Mouse (Mus musculus) cerebellum, postnatal 25 days (tissue): ENCODE measurements around the gene Gm42791.
A peak's percentile ranks its signal among the peaks of the same experiment; 100 is the strongest.

ENCODE experiments used
- DNase-seq, 2 experiments: peaks; one replicate each; pipeline ENCODE4 v3.0.0; 2021; ENCODE audit warnings: mixed read lengths in 2 of 2

The Gm42791 gene

DNA sequence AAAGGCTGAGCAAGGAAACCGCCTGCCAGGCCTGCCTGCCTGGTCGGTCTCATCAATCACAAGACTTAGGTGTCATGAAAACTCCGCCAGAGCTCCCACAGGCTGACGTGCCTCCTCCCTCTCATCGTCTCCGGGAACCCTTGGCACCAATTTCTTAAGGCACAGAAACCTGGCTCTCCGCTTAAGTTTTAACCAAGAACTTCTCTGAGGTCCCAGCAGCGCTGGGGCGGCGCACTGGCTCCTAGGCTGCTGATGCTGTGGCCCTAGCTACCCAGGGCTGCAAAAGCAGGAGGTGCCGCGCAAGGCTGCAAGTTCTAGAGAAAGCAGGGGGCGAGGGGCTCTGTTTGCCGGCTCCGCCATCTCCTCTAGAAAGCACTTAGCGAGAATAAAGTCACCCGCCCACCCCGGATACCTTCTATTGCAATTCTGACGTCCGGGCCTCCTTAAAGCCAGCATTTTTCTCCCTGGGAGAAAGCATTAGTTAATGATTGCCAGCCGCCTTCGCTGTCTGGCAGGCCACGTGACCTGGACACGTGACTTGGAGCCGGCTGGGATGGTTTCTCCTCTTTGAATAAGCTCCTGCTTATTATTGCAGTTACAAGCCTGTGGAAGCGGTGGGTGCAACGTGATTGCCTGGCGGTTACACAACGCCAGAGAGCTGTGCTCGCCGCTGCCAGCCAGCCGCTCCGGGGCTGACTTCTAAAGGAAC, at the start of gene Gm42791:
Gene Gm42791 (minus strand): TSS at position 442 of the 709 bp plus-strand sequence.
- DNase-seq, result peak; percentile 91 to 94

DNA sequence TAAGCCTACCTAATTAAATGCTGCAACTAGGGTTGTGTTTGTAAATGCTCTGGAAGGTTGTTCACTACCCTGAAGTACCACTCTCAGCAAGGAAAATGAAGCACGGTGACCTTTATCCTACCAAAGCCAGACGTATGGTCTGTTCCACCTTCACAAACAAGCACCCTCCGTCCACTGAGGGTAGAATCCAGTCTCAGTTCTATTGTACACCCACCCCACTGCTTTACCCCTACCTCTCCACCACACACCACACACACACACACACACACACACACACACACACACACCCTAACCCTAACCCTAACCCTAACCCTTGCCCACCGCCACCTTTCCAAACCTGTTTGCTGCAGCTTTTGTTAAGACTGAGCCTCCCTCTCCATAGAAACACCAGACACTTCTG, 49.1 kb upstream of the Gm42791 start:
- DNase-seq, result no peak

DNA sequence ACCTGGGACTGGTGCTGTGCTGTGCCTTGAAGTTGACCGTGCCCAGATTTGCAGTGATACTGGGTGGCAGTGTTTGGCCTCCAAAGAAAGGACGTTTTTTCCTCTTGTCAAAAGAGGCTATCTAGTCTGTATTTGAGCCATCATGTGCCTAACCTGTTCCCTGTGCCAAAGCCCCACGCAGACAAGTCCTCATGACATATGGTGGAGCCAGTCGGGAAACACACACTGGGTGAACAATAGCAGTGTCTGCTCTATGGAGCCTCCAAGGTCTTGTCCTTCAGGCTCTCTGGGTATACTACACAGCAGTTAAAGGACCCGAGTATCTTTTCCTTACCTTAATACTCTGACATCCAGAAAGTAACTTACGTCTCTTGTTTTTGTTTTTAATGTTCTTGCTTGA, 48.3 kb upstream of the Gm42791 start:
- DNase-seq, result peak; percentile 40 to 66

DNA sequence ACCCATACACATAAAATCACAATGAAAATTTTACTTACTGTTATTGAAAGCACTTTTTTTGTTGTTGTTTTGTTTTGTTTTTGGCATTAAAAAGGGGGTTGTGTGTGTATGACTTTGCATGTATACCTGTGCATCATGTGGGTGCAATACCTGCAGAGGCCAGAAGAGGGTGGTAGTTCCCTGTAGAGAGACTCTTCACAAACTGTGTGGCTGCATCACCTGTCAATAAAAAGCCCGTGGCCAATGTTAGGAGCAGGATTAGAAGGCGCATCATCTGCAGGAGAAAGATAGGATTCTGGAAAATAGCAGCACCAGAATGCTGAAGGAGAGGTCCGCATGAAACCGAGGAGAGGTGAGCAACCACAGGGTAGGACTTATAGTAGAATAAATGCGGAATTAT, 44.9 kb upstream of the Gm42791 start:
- peak in 1 of 2 experiments; percentile 41 for DNase-seq

DNA sequence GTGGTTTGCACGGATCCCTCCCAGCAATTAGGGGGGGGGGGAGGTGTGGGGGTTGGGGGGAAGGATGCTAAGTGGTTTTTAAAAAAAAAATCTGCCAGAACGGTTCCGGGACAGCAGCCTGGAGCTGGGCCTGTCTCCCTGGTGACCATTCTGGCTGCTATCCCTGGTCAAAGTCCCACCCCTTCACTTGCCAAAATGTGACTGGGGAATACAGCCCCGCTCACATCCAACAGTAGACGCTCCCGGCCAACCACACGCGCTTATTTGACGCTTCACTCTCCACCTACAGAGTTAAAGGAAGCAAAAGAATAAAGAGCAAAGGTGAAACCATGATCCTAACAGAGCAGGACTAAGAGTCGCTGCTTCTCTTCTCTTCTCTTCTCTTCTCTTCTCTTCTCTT, 42.8 kb upstream of the Gm42791 start:
- peak in 1 of 2 experiments; percentile 30 for DNase-seq

DNA sequence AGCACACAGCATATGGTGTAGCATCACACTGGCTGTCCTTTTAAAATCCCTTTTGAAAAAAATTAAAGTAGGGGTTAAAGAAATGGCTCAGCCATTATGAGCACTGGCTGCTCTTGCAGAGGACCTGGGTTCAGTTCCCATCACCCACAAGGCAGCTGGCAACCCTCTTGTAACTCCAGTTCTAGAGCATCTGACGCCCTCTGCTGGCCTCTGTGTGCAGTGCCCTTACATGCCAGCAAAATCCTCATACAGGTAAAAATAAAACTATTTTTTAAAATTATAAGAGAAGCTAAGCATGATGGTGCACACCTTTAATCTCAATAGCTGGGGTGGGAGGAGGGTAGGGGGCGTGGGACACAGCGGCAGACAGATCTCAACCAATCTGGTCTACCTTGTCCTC, 42.0 kb upstream of the Gm42791 start:
- DNase-seq, result no peak

DNA sequence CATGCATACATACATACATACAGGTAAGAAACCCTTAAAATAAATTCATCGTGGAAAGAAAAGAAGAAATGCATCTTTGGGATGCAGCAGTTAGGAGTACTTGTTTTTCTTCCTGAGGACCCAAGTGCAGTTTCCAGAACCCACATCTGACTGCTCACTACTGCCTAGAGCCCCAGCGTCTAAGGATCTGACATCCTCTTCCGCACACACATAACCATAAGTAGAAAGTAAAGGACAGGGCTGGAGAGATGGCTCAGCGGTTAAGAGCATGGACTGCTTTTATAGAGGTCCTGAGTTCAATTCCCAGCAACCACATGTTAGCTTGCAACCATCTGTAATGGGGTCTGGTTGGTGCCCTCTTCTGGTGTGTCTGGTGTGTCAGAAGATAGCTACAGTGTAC, 37.5 kb upstream of the Gm42791 start:
- DNase-seq, result no peak

DNA sequence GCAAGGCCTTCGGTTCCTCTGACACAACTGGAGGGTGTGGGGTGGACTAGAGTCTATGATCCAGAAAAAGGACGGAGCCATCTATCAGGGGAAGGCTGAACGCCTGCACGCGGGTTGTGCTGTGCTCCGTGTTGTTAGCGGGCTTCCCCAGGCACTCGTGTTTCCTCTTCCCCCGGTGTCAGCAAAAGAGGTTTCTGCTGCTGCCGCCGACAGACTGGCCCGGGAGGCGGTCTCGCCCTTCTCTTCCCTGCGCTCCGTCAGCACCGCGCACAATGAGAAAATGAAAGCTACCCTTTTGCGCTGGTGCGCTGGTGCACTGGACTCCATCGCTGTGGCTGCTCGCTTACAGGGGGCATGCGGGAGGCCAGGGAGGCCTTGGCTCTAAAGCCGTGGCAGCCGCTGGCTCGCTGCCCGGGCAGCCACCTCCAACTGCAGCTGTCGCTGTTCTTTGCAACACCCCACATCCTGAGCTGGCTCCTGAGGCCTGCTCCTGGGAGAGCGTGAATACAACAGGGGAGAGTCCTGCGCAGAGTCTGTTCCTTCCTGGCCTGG, 36.3 kb upstream of the Gm42791 start:
- DNase-seq, result peak; percentile 66 to 67

DNA sequence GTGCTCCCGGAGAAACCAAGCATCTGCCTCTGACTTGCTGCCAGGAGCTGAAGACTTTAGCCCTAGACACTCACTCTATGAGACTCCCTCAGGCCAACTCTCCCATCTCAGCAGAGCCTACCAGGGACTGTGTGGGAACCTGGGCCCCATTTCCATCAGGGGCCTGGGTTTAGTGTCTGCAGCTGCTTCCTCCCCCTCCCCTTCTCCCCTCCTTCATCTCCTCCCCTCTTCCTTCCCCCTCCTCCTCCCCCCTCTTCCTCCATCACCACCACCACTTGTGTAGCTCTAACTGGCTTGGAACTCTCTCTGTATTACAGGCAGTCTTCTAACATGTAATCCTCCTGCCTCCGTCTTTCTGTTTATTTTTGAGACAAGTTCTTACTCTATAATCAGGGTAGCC, 35.2 kb upstream of the Gm42791 start:
- DNase-seq, result no peak

DNA sequence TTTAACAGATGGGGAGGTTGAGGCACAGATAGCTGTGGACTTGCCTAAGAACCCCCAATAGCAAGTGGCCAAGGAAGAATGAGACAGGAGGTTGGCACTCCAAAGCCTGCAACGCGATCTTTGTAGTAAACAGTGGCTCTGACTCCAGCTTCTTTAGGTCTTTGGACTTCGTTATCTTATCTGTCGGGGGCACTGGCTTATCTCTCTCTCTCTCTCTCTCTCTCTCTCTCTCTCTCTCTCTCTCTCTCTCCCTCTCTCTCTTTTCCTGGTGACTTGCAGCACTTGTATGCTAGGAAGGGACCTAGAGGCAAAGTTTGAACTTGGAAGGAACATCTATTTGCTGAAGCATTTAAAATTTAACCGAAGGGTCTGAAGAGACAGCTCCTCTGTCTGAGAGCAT, 33.4 kb upstream of the Gm42791 start:
- DNase-seq, result no peak

DNA sequence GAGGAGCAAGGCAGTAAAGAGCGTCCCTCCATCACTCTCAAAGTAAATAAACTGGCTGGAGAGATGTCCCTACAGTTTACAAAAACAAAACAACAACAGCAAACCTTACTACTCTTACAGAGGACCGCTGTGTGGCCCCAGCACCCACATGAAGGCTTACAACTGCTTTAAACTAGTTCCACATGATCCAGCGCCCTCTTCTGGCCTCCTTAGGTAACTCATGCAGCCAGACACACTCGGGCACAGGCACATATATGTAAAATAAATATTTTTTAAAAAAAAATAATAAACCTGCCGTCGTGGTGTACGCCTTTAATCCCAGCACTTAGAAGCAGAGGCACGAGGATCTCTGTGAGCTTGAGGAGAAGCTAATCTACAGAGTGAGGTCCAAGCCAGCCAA, 32.4 kb upstream of the Gm42791 start:
- no peak for DNase-seq

DNA sequence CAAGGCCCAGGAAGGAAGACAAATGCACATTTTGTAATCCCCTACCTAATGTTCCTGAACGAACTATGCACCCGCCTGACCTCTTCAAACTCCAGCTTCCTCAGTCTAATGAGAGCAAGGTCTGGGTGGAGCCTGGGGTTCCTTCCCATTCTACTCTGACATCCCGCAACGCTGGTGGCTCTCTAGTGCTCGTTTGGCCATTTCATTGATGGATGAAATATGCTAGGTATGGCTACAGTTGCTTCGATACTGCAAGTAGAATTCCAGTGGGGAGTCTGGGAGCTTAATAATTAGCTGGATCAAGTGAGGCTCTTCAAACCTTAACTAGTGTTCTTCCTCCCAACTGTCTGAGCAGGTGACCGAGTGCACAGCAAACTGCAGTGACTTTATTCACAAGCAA, 26.2 kb upstream of the Gm42791 start:
- no peak for DNase-seq

DNA sequence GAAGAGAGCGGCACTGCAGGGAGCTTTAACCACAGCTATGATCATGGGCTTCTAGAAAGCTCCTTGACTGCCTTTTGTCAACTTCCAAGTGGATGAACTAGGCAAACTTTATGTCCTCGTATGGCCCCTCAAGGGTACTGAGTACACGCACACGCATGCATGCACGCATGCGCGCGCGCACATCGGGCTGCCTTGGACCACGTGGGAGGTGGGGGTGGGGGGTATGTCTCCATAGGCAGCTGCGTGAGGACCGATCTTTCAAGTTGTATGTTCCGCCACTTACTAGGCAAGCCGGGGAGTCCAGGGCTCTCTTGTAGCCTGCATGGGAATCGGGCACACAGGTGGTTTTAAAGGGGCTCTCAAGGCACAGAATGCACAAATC, 25.7 kb upstream of the Gm42791 start:
- no peak for DNase-seq

DNA sequence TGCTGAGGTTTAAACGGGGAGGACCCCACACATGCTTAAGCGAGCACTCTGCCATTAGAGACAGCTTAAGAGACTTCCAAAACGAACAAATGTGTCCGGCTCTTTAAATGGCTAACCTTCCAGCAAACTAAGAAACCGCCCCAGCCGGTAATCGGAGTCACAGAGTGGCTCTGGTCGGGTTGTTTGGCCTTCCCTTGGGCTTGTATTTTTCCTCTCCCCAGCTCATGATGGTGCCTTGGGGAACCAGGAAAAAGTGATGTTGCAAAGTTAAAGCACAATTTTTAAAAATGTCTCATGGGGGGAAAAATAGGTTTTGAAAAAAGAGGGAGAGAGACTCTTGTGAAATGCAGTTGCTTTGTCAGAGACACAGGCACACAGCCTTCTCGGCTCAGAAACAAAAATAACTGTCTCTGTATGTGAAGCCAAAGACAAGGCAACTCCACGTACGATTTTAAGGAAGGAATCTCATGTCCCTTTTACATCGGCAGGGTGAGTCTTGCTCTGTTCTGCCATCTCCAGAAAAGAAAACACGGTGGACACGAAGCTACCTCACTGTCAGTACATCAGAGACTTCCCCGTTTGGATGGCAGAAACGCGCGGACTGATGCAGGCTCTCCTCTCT, 25.2 kb upstream of the Gm42791 start:
- no peak for DNase-seq

DNA sequence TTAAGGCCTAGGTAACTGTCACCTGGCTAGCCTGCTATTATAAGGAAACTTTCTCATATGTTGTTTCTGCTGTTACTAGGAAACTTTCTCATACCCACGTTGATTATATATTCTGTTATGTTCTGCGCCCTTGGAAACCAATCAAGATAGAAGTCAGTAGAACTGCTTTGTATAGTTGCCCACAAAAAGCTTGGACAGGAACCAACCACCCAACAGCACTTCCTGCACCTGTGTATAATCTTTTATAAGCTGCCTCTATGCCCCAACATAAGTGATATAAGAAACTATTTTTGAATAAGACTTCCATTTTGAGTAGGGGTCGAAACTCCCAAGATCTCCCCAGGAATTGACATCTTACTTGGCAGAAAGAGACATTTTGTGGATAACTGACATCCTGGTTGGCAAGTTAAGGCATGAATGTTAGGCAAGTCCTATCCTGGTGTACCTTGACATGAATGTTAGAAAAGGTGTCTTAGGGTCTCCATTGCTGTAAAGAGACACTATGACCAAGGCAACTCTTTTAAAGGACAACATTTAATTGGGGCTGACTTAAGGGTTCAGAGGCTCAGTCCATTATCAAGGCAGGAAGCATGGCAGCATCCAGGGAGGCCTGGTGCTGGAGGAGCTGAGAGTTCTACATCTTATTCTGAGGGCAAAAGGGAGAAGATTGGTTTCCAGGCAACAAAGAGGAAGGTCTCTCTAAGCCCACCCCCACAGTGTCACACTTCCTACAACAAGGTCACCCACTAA, 22.9 kb upstream of the Gm42791 start:
- DNase-seq, result no peak

DNA sequence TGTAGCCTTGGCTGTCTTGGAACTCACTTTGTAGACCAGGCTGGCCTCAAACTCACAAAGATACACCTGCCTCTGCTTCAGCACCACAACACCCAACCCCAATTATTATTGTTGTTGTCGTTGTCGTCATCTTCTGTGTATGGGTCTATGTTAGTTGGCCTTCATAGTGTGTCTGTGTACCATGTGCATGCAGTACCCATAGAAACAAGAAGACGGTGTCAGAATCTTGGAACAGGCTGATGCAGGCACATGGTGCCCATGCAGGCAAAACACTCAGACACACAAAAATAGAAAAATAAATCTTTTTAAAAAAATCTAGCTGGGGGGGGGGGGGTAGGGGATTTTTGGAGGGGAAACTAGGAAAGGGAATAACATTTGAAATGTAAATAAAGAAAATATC, 22.2 kb upstream of the Gm42791 start:
- no peak for DNase-seq

DNA sequence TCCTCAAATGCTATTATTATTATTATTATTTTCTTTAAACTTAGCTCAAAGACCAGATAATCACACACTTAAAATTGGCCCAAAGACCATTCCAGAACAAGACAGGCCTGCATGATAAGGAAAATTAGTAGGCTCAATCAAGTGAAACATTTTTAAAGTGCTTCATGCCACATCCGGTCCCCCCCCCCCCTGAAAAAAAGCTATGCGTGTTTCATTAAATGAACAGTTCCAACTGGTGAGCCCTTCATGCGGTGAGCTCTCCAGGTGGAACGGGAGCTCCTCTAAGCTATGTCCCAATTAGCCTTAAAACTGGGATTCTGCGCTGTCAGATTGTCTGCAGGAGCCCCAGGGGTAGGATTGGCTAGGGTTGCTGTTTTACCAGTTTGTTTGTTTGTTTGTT, 21.3 kb upstream of the Gm42791 start:
- DNase-seq, result no peak

DNA sequence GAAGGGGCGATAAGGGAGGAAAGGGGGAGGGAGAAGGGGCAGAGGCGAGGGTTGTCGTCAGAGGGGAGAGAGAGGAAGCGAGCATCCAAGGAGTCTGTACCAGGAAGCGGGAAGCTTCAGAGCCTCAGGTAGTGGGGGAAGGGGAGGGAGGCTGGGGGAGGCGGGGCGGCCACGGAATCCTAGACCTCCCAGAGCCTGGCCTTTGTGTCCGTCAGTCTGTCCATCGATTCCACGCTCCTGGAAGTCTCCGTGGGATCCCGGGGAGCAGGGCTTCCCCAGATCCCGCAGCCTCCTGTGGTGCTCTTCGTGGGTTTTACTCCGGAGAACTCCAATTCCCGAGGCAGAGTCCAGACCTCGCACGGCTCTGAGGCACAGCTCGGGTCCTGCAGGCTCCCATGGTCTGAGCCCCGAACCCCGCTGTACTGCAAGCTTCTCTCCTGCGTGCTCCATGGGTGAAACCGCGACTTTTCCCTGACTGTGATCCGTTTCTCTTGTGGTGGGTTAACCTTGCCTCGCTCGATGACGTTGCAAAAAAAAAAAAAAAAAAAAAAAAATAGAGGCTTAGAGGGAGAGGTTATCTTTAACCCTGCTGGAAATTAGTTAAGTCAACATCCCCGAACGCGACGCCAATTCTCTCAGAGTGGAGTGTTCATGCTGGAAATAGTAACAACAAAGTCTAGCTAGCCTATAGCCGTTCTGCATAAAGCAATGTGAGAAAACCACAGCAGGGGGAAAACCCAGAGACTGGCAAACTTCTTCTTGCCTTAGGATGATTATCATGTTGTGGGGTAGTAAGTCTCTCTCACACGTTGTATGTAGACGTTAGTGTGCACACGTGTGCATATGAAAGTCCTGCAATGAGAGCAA, 20.6 kb upstream of the Gm42791 start:
- peak; percentile 20 to 38 for DNase-seq

DNA sequence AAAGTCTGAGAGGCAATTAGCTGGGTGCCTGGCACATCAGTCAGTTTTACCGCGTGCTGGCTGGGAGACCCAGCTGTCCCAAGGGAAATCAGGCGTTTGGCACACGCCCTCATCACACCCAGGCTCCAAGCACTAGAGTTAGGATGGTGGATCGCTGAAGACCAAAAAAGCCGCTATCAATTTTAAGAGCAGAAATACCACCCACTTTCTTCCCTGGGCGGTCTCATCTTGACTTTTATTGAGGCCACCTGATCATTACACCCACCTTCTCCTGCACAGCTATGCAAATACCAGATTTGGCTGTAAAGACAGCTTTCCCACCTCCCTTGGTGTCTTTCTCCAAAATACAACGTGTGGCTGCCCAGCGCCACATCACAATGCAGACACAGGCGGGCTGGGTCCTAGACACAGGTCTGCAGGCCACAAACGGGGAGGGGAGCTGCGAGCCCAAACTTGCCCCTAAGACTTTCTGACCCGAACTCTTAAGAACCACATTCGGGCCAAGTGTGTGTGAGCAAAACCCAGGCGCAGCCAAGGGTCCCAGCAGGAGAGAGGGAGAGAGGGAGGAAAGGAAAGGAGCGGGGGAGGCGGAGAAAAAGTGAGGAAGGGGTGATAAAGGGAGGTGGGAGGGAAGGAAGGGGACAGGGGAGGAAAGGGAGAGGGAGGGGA, 19.8 kb upstream of the Gm42791 start:
- no peak for DNase-seq

DNA sequence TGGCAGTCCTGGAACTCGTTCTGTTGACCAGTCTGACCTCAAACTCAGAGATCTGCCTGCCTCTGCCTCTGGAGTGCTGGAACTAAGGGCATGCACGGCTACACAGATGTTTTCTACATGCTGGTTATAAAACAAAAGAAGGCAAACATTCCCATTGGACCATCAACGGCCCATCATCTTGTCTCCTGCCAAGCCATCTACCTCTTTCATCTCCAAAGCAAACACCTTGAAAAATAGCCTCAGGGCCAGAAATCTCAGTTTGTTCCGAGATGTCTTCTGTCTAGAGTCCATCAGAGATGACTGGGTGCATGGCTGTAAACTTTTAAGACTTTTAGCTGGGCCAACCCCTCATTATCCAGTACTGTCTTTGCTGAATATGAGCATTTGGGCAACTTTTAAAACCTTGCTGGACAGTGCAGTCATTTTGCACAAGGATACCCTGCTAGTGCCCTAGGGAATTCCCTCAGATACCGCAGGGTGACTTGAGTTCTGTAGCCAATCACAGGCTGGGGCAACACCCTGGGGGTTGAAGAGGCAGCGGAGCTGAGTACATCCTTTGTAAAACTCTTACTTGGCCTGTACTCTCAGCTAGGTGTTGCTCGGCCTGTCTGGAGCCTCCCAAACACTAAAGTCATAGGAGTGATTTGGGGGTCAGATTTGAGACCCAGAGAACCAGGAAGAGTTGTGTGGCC, 19.0 kb upstream of the Gm42791 start:
- no peak for DNase-seq

DNA sequence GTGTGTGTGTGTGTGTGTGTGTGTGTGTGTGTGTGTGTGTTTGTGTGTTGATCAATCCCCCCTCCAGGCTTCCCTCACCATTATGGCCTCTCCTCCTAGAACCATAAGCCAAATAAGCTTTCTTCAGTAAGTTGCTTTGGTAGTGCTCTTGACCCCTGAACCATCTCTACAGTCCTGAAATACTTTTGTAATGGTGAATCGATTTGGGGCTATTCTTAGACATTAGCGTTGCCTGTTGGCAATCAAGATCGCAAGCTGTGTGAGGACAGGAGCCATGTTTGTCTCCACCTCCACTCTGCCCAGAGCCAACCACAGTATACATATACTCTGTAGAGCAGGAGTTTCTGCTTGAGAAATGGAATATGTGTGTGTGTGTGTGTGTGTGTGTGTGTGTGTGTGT, 14.2 kb upstream of the Gm42791 start:
- no peak for DNase-seq

DNA sequence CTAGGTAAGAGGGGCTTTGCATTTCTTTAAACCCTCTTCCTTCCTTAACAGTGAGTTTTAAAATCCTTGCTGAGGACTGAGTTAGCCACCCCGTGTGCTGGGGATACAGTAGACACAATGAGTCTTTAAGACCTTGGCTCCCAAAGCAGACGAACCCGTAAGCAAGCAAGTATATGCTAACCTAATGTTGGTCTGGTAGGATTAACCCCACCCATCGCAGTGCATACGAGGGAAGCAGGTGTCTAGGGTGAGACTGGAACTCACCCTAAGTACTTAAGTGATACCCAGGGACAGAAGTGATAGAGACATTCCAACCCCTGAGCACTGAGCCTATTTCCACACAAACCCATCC, 12.3 kb upstream of the Gm42791 start:
- no peak for DNase-seq
